Mouse (Mus musculus) heart, adult 11 months (tissue): ENCODE measurements around the gene Slc34a2.

Experiments
- DNase-seq: peaks from one replicate; pipeline ENCODE4 v3.0.0; 2022

The Slc34a2 gene

DNA sequence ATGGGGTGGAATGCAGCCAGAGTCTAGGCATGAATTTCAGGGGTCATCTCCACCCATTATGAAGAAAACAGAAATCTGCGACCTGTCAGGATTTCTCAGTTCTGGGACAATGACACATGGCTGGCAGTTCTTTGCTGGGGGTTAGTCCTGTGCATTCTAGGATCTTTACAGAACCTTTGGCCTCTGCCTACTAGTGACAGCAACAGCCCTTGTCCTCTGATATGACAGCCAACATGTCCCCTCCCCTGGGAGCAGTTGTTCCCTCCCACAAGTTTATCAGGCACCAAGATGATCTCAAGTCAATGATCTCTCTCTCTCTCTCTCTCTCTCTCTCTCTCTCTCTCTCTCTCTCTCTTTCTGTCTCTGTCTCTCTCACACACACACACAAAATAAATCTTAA lies 6.5 kb upstream of the Slc34a2 start:
- DNase-seq = no peak

DNA sequence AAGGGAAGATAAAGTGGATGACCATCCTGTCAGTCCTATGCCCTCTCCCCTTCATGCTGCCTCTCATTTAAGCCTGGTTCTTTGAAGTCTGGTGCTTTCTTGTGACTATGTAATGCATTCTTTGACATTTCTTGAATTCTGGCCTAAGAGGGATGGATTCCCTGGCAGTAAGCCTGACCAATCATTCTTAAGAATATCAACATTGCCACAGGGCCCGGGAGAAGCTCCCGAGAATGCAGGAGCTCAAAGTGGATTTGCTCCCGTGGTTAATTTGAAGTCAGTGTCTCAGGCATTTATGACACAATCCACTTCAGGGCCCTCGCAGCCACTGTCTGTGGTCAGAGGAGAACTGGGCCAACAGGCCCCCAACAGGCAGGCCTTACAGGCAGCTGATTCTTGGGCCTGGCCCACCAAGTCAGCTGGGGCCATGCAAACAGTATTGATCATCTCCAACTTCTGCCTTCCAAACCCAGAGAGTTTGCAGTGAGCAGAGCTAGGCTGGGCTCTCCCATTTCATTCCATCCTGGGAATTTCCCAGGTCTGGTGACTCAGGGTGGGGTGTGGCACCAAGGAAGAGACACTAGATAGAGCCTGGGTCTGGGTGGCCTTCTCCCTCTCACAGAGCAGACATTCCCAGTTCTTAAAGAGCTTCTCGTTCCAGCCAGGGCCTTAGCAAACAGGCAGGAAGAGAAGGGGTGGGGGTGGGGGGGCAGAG lies 4.3 kb downstream of the Slc34a2 start:
- DNase-seq = no peak

DNA sequence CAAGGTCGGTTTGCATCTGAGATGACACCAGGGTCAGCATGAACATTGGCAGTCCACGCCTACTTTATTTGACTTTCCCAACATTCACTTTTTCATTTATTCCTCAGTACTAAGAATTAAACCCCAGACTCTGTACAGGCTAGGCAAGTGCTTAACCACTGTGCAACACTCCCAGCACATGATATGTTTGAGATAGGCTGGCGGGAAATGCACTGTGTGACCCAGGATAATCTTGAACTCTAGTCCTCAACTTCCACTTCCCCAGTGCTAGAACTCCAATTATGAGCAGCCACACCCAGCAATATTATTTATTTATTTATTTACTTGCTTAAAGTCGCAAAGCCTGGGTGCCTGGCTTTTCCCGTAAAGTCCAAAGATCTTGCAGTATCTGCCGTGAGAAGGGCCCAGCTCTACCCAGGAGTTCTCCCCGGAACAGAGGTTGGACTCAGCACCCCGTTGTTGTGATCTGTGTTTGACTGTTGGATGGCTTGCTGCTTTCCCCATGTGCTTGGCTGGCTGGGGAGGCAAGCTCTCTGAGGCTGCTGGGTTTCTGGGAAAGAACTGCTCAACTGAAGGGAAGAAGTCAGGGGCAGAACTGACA lies 5.0 kb downstream of the Slc34a2 start:
- DNase-seq = no peak

DNA sequence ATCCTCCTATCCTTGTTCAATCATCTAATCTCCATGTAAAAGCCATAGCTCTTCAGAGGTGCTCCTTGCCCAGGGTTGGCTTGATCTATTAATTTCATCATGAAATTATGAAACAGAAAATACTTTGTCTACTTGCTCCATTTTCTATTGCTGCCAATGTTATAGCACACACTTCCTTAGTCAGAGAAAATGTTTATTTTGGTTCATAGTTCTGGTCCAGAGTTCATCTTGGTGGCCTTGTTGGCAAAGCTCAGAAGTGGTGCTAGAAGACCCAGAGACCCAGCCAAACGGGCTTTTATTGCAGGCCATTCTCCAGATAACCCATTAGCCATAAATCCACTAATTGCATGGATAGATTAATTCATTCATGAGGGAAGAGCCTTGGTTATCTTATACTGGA lies 5.8 kb downstream of the Slc34a2 start:
- no peak for DNase-seq

DNA sequence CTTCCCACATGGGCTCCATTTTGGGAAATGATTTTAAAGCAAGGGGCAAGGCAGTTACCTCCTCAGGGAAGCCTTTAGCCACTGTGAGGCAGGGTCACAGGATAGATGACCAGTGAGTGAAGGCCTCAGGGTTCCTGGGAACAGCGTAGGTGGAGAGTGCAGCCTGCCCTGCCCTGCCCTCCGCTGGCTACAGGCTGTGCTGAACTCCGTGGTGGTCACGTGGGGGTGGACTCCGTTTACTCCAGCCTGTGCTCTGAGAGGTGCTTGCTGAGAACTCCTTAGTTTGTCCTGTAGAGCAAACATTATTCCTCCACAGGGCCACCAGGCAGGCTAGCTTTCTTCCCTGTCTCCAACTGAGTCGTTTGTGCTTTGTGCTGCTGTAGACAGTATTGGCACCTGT lies 10.1 kb downstream of the Slc34a2 start:
- no peak for DNase-seq

DNA sequence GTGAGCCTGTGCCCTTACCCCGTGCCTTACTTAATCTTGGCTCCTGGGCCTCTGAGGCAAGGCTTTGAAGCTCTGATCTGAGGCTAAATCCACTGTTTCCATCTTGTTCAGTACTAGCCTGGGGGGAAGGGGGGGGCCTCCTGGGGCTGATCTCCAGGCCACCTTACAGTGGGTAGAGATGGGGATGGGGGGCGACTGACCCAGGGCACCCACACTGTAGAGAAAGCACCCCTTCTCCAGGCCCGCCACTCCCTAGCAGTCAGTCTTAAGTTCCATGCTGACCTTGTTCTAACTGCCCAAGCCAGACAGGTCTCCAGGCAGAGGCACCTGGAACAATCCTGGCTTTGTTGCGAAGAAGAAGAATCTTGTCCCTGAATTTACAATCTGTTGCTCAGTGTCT lies 10.7 kb downstream of the Slc34a2 start:
- no peak for DNase-seq

DNA sequence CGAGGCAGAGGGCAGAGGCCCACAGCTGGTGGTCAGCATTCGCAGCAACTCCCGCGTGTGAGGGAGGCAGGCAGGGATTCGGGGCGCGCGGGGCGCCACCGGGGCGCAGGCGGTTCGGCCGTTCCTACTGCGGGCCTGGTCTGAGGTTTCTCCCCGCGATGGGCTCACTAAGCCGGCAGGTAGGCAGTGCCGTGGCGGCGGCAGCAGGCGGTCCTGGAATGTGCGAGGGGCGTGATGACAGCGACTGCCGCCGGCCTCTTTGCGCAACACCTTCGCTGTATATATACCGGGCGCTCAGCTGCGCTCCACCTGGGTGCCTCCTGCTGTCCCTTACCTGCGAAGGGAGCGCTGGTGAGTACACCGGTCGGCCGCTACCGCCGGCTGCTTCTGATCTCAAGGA lies 11.2 kb downstream of the Slc34a2 start:
- no peak for DNase-seq

DNA sequence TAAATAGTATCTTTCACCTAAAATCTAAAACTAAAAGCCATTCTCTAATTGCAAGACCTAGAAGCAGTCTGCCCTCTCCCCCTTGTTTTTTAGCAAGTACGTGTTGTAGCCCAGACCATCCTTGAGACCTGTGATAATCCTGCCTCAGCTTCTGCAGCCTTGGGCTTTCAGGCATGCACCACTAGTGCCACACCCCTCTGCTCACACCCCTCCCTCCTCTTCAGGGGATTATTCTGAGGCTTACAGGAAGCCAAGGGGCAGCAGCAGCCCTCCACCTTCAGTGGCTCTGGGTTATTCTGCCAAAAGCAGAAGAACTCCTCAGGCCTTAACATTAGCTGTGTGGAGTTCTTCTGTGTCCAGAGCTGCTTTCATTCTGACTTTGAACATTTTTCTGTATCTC lies 13.1 kb downstream of the Slc34a2 start:
- DNase-seq = no peak

DNA sequence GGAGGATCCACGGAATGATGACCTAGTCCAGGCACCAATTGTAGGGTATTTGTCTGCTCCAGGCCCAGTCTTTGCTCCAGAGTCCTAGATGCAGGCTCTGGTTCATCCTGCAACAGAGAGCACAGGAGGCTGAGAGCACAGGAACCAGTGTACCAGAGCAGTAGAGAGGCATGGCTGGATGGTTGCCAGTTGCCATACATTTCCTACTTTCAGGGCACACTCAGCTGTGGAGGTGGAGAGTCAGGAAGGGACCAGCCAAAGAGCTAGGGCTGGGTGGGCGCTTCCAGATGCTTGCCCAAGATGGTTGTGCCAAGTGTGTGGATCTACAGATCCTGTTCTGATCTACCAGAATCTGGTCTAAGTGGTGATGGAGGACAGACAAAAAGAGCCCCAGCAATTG lies 15.4 kb downstream of the Slc34a2 start:
- DNase-seq = no peak

DNA sequence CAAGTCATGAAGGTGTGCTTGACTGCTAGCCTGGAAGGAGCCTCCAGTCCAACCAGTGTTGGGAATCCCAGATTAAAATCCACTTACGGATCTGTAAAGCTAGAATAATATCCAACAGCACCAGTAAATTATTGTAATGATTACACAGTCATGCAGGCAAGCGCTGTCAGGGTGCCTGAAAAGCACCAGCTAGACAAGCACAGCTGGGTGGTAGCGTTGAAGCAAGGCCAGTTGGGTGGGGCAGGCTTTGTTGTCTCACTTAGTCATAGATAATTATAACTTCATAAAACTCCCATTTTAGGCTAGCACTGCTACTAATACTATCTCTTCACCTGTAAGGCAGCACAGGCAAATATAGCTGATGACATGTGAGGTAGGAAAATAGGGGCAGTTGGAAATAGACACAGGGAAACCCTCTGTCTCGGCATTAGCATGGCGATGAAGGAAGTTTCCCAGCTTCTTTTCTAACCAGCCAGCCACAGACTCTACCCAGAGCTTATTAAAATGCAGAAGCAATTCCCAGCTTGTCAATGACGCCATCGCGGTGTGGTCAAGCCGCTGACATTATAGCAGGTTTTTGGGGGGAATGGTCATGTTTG lies 23.8 kb downstream of the Slc34a2 start:
- no peak for DNase-seq

DNA sequence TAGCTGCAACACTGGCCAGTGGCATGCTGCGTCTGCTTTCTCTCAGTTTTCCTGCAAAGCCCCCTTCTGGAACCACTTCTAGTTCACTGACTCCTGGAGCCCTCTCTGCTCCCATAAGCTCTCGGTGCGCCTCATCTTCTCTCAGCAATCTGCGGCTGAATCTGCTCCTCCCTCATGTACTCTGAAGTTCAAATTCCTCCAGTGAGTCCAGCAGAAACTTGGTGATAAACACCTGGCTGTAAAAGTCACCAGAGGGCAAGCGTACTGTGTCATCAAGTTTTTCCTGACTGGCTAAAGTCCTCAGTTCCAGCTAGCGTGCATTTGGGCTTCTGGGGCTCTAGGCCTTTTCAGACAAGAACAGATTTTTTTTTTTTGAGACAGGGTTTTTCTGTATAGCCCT lies 36.7 kb downstream of the Slc34a2 start:
- no peak for DNase-seq

DNA sequence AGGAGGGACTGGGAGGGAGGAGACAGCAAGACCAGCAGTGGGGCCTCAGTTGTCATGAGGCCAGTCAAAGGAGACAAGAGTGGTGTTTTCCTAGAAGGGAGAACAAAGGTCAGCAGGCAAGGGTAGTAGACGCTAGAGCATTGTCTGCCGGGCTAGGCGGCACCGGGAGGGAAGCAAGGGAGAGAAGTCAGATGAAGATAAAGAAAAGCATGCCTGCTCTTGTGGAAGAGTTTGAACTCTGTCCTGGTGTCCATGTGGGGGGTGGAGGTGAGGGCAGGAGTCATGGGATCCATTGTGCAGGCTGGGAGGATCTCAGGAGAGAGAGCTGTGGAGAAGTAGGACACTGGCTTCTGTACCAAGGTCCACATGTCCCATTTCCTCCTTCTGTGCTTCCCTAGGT lies 40.6 kb downstream of the Slc34a2 start:
- DNase-seq = peak; percentile 79

DNA sequence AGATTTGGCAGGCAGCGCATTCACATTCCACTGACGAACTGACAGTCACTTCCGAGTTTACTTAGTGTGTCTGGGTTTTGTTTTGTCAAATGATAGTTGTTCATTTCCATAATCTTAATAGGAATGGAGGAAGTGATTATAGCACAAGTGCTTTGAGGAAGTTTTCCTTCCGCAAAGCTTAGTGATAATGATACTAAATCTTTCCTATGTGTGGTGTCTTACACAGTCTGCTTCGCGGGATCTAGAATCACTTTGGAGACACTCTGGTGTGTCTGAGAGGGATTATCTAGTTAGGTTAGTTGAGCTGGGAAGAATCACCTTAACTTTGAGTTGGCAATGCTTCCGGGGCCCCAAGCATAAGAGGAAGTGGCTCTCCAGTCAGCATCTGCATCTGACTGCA lies 49.6 kb downstream of the Slc34a2 start:
- DNase-seq = no peak

DNA sequence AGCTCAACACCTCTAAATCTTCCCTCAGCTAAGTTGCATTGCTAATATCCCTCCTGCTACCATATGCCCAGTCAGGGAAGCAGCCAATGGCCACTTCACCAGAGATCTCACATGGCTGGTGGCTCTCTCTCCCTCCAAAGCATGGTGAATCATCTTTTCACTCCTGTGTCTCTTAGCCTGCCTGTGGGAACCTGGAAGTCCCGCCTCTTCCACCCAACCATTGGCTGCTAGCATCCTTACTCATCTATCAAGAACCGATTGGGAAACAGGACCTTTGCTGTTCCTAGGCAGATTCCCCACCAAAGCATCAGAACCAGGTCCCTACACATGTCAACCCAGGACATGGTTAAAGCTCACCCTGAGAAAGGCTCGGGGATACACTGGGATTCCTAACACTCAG lies 53.5 kb downstream of the Slc34a2 start:
- no peak for DNase-seq

DNA sequence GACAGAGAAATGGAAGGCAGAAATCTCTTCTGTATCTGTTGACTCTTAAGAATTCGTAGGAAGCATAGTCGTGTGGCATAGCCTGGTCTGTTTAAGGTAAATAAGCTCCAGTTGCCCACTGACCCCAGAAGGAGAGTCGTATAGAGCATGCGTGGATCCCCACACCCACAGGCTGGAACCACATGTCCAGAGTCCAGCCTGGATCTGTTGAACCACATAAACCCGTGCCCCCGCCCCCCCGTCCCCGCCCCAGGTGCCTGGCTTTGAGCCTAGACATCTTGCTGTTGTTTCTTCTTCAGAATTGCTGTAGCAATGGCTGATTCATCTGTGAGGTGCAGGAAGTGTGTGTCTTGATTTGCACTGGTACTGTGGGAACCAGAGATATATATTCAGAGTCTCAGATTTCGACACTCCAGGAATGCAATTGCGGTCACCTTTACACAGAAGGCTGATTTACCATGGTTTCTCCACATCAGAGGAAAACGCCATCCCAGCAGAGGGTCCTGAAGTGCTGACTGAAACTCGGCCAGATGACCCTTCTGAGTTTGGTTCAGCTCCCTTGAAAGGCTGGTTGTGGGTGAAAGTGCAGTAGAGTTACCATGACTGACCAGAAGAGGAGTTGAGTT lies 64.1 kb downstream of the Slc34a2 start:
- DNase-seq = no peak

DNA sequence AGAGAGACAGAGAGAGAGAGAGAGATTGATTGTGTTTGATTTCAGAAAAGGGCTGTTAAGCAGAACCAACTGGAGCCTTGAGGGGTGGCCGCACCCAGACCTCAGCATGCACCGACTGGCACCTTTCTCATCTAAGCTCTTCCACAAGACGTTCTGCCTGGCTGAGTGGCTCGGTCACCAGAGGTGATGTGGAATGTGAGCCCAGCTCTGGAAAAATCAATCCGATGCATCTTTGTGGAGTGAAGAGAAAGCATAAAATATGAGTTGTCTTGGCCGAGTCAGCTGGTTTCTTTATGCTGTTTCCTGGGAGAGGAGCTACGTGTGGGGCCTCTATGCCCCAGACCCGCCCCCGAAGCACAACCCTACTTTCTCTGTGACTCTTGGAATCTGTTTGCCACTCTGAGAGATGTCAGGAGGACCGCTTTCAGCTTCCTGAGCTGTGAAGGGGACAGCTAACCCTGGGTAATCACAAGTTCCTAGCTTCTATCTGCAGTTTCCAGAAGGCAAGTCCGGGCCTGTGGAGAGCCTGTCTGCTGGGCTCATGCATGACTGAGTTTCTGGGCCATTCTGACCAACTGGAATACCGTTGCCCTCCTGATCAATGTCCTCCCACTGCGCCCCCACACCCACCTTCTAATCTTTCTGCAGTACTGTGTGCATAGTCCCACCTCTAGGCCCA lies 66.4 kb downstream of the Slc34a2 start:
- DNase-seq = no peak

DNA sequence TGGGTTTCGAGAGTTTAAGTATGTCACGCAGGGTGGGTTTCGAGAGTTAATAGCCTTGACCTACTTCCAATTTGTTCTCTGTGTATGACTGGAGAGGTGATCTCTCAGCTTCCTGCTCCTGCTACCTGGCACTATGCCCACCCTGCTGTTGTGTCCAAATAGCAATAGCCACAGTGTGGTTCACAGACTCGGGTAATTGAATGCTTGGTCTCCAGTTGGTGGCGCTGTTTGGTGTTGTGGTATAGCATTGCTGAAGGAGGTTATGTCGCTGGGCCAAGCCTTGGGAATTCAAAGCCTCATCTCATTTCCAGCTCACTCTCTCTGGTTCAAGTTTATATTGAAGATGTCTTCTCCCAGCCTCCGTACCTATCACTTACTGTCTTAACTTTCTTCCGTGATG lies 67.8 kb downstream of the Slc34a2 start:
- DNase-seq = no peak

DNA sequence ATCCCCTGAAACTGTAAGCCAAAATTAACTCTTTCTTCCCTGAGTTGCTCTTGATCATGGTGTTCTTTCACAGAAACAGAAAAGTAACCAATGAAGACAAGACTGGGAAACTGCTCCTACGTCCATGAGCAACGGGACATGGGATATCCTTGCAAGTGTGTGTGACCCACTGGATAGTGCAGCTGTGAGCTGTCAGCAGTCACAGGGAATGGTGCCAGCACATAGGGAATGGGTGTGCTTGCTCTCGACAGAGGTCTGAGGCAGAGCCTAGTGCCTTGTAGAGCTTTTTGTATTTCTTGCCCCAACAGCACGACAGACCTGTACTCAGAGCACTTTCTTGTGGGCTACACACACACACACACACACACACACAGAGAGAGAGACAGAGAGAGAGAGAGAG lies 68.2 kb downstream of the Slc34a2 start:
- DNase-seq = no peak

DNA sequence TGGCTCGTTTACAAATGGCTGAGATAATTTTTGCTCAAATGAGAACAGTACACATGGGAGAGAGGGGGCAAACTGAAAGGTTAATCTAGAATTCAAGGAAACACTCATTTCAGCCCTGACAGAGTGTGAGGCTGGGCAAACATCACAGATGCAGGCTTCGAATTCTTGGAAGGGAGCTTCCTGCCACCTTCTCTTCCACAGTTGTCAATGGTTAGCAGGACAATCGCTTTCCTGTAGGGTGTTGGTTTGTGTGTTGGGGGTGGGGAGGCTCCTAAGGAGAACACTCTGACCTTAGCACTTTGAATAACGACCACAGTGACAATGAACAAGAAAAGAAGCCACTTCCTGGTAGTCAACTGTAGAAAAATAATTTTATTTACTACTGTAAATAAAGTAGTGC lies 68.8 kb downstream of the Slc34a2 start:
- no peak for DNase-seq

DNA sequence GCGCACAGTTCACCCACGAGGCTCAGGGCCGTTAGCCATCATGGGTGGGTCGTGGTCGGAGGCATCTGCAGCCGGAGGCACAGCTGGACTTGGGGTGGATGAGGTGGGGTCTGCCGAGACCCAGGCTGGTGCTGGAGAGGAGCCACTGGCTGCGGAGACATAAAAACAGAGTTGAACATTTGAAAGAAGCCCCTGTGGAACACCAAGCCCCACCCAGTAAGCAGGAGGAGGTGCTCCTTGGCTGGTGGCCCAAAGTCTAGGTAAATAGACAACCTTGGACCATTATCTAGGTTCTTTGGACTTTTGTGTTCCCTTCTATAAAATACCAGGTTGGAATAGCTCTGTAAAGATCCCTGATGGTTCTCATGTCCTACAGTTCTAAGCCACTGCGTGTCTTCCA lies 70.1 kb downstream of the Slc34a2 start:
- DNase-seq = no peak

DNA sequence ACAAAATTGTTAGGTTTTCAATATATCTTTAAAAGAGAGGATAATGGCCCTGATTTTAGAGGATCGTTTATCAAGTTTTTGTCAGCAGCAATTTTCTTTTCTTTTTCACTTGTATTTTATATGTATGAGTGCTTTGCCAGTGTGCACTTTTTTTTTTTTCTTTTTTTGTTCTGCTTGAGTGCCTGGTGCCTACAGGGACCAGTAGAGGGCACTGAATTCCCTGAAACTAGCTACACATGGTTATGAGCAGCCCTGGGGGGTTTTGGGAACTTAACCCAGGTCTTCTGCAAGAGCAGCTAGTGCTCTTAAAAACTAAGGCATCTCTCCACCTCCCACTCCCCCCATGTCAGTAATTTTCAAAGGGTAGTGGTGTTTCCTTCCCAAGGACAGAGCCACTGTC lies 70.8 kb downstream of the Slc34a2 start:
- no peak for DNase-seq

DNA sequence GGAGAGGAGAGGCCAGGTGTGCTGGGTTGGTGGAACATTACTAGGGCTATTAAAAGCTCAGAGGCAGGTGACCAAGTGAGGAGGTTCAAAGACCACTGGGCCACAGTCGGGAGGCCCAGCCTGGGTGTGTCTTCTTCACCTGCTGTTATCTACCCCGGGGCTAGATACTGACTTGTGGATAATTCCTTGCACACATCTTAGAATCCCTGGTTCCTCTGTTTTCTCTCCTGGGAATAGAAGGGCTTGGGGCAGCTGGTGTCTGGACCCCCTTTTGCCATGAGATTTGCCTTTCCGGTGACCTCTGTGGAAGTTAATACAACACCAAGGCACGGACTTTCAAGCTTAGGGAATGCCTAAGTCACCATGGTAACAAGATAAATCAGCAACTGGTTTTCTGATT lies 72.3 kb downstream of the Slc34a2 start:
- no peak for DNase-seq

DNA sequence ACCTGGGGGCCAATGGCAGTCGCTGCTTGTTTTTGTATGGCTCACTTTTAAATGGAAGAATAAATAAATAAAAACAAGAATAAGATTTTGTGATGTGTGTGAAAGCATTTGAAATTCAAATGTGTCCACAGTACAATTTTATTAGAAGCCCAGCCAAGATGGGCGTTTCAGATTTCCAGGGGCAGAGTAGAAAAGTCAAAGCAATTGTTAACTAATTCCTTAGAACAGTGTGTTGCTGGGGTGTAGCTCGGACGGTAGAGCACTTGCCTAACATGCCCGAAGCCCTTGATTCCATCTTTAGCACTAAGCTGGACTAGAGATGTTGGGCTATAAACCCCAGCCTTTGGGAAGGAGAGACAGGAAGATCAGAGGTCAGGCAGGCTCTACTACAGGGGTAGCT lies 73.2 kb downstream of the Slc34a2 start:
- DNase-seq = no peak

DNA sequence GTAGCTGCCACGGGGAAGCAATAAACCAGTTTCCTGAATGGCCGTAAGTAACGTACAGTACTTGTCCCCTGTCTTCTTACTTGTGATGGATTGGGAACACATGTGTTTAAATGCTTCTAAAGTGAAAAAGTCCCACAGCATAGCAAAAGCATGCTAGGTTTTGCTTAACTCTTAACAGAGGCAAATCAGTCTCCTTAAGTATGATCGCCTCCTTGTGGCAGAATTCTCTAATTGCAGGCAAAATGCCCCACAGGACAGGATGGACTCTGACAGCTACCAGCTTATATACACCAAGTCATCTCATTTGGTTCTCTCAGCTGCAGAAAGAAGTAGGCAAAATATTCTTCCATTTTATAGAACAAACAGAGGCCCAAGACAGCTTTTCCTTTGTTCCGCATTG lies 75.1 kb downstream of the Slc34a2 start:
- no peak for DNase-seq
